Mouse (Mus musculus): Measurements from ENCODE around the gene Dnajc4. TPM values are rescaled to one million over a fixed set of nuclear protein-coding genes. Genes with fewer than 3 reads are reported as not detected.
A peak's percentile ranks its signal among the peaks of the same experiment; 100 is the strongest.

Dnajc4 gene
- total RNA-seq, 1 experiment from 2014 or later, result 44.4 TPM

- DNase-seq, result no peak
These were observed 44.2 kb downstream of the Dnajc4 start for GRCm38 (mm10) chr19:6948186-6948585.

DNA sequence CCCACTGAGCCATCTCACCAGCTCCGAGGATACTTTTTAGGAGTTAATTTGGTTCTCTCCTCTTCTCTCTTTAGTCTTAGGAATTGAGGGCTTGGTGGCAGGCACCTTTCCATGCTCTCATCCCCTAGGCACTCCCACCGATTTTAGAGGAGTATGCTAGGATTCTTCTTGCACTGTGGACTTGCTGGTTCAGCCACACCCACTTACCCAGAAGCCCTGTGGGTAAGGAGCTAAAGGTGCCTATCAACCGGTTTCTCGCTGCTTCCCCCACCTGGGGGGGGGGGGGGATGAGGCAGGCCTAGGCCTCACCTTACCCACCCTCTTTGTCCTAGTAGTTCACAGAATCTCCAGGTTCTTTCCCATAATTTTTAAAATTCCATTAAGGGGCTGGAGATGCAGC lies 44.6 kb downstream of the Dnajc4 start:
- DNase-seq, result no peak

- DNase-seq, result no peak
These were observed 48.7 kb downstream of the Dnajc4 start for GRCm38 (mm10) chr19:6943709-6944108.

- DNase-seq, result no peak
These were observed 49.6 kb downstream of the Dnajc4 start for GRCm38 (mm10) chr19:6942764-6943163.

GRCm38 (mm10) chr19:6942249-6942691 lies 50.1 kb downstream of the Dnajc4 start, which contains the start of gene Gpr137:
TSS of gene Gpr137 (minus strand) at chr19:6942480.
- peak; percentile 98 for DNase-seq

- DNase-seq, result peak; percentile 97
These were observed 50.8 kb downstream of the Dnajc4 start, which contains the start of gene Bad for GRCm38 (mm10) chr19:6941372-6942248. TSS of gene Bad (plus strand) at chr19:6941861.

DNA sequence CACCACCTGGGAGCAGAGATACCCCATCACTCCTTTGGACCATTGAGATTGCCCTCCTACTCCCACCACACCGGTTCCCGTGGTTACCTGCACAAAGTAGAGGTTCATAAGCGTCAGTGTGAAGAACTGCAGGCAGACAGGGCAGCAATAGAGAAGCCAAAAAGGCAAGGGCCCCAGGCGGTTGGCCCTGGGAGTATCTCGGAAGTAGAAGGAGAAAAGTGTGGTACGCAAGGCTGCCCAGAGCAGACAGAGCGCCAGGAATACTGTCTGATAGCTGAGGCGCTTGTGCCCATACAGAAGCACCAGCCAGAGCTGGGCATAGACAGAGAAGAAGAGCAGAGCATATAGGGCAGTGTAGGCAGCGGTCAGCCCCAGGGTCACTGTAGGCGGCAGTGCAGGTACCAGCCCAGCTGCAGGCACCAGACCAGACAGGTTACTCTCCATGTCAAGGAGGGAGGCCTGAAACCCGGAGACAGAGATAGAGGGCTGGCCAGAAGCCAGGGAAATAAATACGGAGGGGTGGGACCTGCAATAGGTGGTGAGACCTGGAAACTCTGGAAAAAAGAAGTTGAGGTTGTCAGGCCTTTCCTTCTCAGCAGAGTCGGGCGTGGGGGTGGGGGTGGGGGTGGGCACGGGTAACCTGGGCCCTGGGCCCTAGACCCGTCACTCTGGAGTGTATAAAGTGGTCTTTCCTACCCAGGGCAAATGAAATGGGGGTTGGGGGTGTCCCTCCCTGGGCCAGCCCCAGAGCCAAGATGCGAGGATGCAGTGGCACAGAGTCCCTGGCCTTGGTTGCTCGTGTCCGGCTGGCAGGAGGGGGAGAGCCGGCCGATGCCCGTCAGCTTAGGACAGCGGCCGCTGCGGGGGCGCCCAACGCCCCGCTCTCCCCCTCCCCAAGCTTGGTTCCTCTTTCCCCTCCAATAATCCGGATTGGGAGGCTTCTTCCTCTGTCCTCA lies 51.7 kb downstream of the Dnajc4 start:
- no peak for DNase-seq

- no peak for DNase-seq
These were observed 53.0 kb downstream of the Dnajc4 start for GRCm38 (mm10) chr19:6939106-6940002.

Other genes starting within 250 kb of the Dnajc4 start
- 21.4 and 21.7 TPM in 2 replicates for gene Rps6ka4, start 151.9 kb downstream of the Dnajc4 start, total RNA-seq (2021)
- gene Ccdc88b, start 134.4 kb downstream of the Dnajc4 start, total RNA-seq (2021), result 2.4 and 4.7 TPM in 2 replicates
- 76.6 and 79.0 TPM in 2 replicates for gene Trmt112, start 82.9 kb downstream of the Dnajc4 start, total RNA-seq (2021)
- 420 and 426 TPM in 2 replicates for gene Prdx5, start 82.5 kb downstream of the Dnajc4 start, total RNA-seq (2021)
- gene Esrra, start 70.8 kb downstream of the Dnajc4 start, total RNA-seq (2021), result 63.2 and 67.0 TPM in 2 replicates
- 0.53 TPM in 1 of 2 replicates, not detected in the other for gene Catsperz, start 67.2 kb downstream of the Dnajc4 start, total RNA-seq (2021)
- gene Kcnk4, start 58.1 kb downstream of the Dnajc4 start, total RNA-seq (2021), result 0.93 TPM in 1 of 2 replicates, not detected in the other
- gene Bad, start 50.7 kb downstream of the Dnajc4 start, total RNA-seq (2021), result 43.0 and 45.0 TPM in 2 replicates
- 43.0 and 43.3 TPM in 2 replicates for gene Gpr137, start 50.1 kb downstream of the Dnajc4 start, total RNA-seq (2021)
- gene Ppp1r14b, start 17.6 kb downstream of the Dnajc4 start, total RNA-seq (2021), result 264 and 275 TPM in 2 replicates
- 52.1 and 54.6 TPM in 2 replicates for gene Plcb3, start 16.1 kb downstream of the Dnajc4 start, total RNA-seq (2021)
- gene Fkbp2, start 12.1 kb downstream of the Dnajc4 start, total RNA-seq (2021), result 115 and 121 TPM in 2 replicates
- 116 and 122 TPM in 2 replicates for gene Vegfb, start 4.9 kb downstream of the Dnajc4 start, total RNA-seq (2021)
- gene Nudt22, start 3.5 kb upstream of the Dnajc4 start, total RNA-seq (2021), result 24.5 and 37.4 TPM in 2 replicates
- gene Trpt1, start 3.6 kb upstream of the Dnajc4 start, total RNA-seq (2021), result 15.0 and 15.1 TPM in 2 replicates
- gene Fermt3, start 26.9 kb upstream of the Dnajc4 start, total RNA-seq (2021), result 6.4 and 14.2 TPM in 2 replicates
- gene Stip1, start 47.4 kb upstream of the Dnajc4 start, total RNA-seq (2021), result 132 and 155 TPM in 2 replicates
- 118 and 138 TPM in 2 replicates for gene Macrod1, start 64.2 kb upstream of the Dnajc4 start, total RNA-seq (2021)
- gene Flrt1, start 113.2 kb upstream of the Dnajc4 start, total RNA-seq (2021), result 1.2 and 1.5 TPM in 2 replicates
- gene Otub1, start 213.7 kb upstream of the Dnajc4 start, total RNA-seq (2021), result 103 and 124 TPM in 2 replicates
- gene Cox8a, start 225.0 kb upstream of the Dnajc4 start, total RNA-seq (2021), result 1,334 and 1,491 TPM in 2 replicates
- 27.9 and 30.6 TPM in 2 replicates for gene Naa40, start 248.6 kb upstream of the Dnajc4 start, total RNA-seq (2021)